Mouse (Mus musculus): Measurements from ENCODE around the gene Tram2. TPM values are rescaled to one million over a fixed set of nuclear protein-coding genes. Genes with fewer than 3 reads are reported as not detected.

Tram2 gene
- polyA plus RNA-seq, 1 experiment from 2014 or later = 14.4 TPM

GRCm38 (mm10) chr1:20984582-20984981 lies 94.4 kb downstream of the Tram2 start:
- Histone ChIP-seq H3K4me3 (ENCODE audit: low read depth, low read length) (no peak overlapping the region), H3K4me1 (ENCODE audit: control insufficient read depth, insufficient read depth, low read length) (no peaks in the 10 kb centered on the region)
- 79% methylated on average over 4 of the region's 4 CpGs for WGBS

GRCm38 (mm10) chr1:20984103-20984502 lies 94.9 kb downstream of the Tram2 start:
- Histone ChIP-seq H3K4me3 (ENCODE audit: low read depth, low read length) (no peak overlapping the region), H3K27me3 (replicated peaks; ENCODE audit: control insufficient read depth, insufficient read depth, low read length) (no peaks in the 10 kb centered on the region), H3K9me3 (ENCODE audit: control insufficient read depth, low read length) (no peaks in the 10 kb centered on the region), H3K36me3 (ENCODE audit: control insufficient read depth, insufficient read depth, low read length) (no peaks in the 10 kb centered on the region), H3K4me2 (ENCODE audit: low read depth, low read length) (no peak overlapping the region), H3K9ac (ENCODE audit: low read depth, low read length) (no peak overlapping the region), H3K4me1 (ENCODE audit: control insufficient read depth, insufficient read depth, low read length) (no peaks in the 10 kb centered on the region), H3K27ac (replicated peaks; ENCODE audit: low read depth, low read length) (no peak overlapping the region)
- DNase-seq (ENCODE audit: low spot score) (no peak), ATAC-seq (ENCODE audit: low read depth) (no peak)
- WGBS = 71% methylated on average over 2 of the region's 2 CpGs

More at GRCm38 (mm10) chr1:20984582-20984981, 94.4 kb downstream of the Tram2 start:
- H3K9ac ChIP-seq (ENCODE audit: low read depth, low read length) = no peak overlapping the region
- DNase-seq (ENCODE audit: low spot score) = no peak
- no peaks in the 10 kb centered on the region for H3K9me3 ChIP-seq (ENCODE audit: control insufficient read depth, low read length)
- H3K36me3 ChIP-seq (ENCODE audit: control insufficient read depth, insufficient read depth, low read length) = no peaks in the 10 kb centered on the region
- H3K27ac ChIP-seq (replicated peaks; ENCODE audit: low read depth, low read length) = no peak overlapping the region
- H3K4me2 ChIP-seq (ENCODE audit: low read depth, low read length) = no peak overlapping the region
- H3K27me3 ChIP-seq (replicated peaks; ENCODE audit: control insufficient read depth, insufficient read depth, low read length) = no peaks in the 10 kb centered on the region
- ATAC-seq (ENCODE audit: low read depth) = no peak

GRCm38 (mm10) chr1:20981764-20982163 lies 97.3 kb downstream of the Tram2 start:
- no peaks in the 10 kb centered on the region for H3K36me3 ChIP-seq (ENCODE audit: control insufficient read depth, insufficient read depth, low read length)
- no peaks in the 10 kb centered on the region for H3K27me3 ChIP-seq (replicated peaks; ENCODE audit: control insufficient read depth, insufficient read depth, low read length)
- H3K4me1 ChIP-seq (ENCODE audit: control insufficient read depth, insufficient read depth, low read length) = no peaks in the 10 kb centered on the region
- H3K4me2 ChIP-seq (ENCODE audit: low read depth, low read length) = no peak overlapping the region
- H3K4me3 ChIP-seq (ENCODE audit: low read depth, low read length) = no peak overlapping the region
- H3K9ac ChIP-seq (ENCODE audit: low read depth, low read length) = no peak overlapping the region
- no peak for DNase-seq (ENCODE audit: low spot score)
- H3K9me3 ChIP-seq (ENCODE audit: control insufficient read depth, low read length) = no peaks in the 10 kb centered on the region
- no peak overlapping the region for H3K27ac ChIP-seq (replicated peaks; ENCODE audit: low read depth, low read length)
- 90% methylated on average over 6 of the region's 6 CpGs for WGBS
- no peak for ATAC-seq (ENCODE audit: low read depth)

GRCm38 (mm10) chr1:20980553-20980952 lies 98.5 kb downstream of the Tram2 start:
- no peak overlapping the region for H3K4me2 ChIP-seq (ENCODE audit: low read depth, low read length)
- DNase-seq (ENCODE audit: low spot score) (no peak), ATAC-seq (ENCODE audit: low read depth) (no peak)
- H3K27ac ChIP-seq (replicated peaks; ENCODE audit: low read depth, low read length) = no peak overlapping the region
- H3K9ac ChIP-seq (ENCODE audit: low read depth, low read length) = no peak overlapping the region
- no peaks in the 10 kb centered on the region for H3K9me3 ChIP-seq (ENCODE audit: control insufficient read depth, low read length)
- H3K4me3 ChIP-seq (ENCODE audit: low read depth, low read length) = no peak overlapping the region
- H3K4me1 ChIP-seq (ENCODE audit: control insufficient read depth, insufficient read depth, low read length) = no peaks in the 10 kb centered on the region
- H3K27me3 ChIP-seq (replicated peaks; ENCODE audit: control insufficient read depth, insufficient read depth, low read length) = no peaks in the 10 kb centered on the region
- H3K36me3 ChIP-seq (ENCODE audit: control insufficient read depth, insufficient read depth, low read length) = no peaks in the 10 kb centered on the region
- WGBS = 52% methylated on average over 1 of the region's 1 CpGs

GRCm38 (mm10) chr1:20974341-20975135 lies 104.5 kb downstream of the Tram2 start:
- ATAC-seq (ENCODE audit: low read depth) (no peak), DNase-seq (ENCODE audit: low spot score) (no peak)
- Histone ChIP-seq H3K4me1 (ENCODE audit: control insufficient read depth, insufficient read depth, low read length) (no peaks in the 10 kb centered on the region), H3K4me3 (ENCODE audit: low read depth, low read length) (no peak overlapping the region), H3K27ac (replicated peaks; ENCODE audit: low read depth, low read length) (no peak overlapping the region), H3K9me3 (ENCODE audit: control insufficient read depth, low read length) (no peaks in the 10 kb centered on the region), H3K36me3 (ENCODE audit: control insufficient read depth, insufficient read depth, low read length) (no peaks in the 10 kb centered on the region), H3K4me2 (ENCODE audit: low read depth, low read length) (no peak overlapping the region), H3K9ac (ENCODE audit: low read depth, low read length) (no peak overlapping the region), H3K27me3 (replicated peaks; ENCODE audit: control insufficient read depth, insufficient read depth, low read length) (no peaks in the 10 kb centered on the region)
- 70% methylated on average over 9 of the region's 9 CpGs for WGBS

GRCm38 (mm10) chr1:20973389-20973788 lies 105.6 kb downstream of the Tram2 start:
- DNase-seq (ENCODE audit: low spot score) (no peak), ATAC-seq (ENCODE audit: low read depth) (no peak)
- Histone ChIP-seq H3K9me3 (ENCODE audit: control insufficient read depth, low read length) (no peaks in the 10 kb centered on the region), H3K9ac (ENCODE audit: low read depth, low read length) (no peak overlapping the region), H3K4me1 (ENCODE audit: control insufficient read depth, insufficient read depth, low read length) (no peaks in the 10 kb centered on the region), H3K27ac (replicated peaks; ENCODE audit: low read depth, low read length) (no peak overlapping the region), H3K4me3 (ENCODE audit: low read depth, low read length) (no peak overlapping the region), H3K27me3 (replicated peaks; ENCODE audit: control insufficient read depth, insufficient read depth, low read length) (no peaks in the 10 kb centered on the region), H3K36me3 (ENCODE audit: control insufficient read depth, insufficient read depth, low read length) (no peaks in the 10 kb centered on the region), H3K4me2 (ENCODE audit: low read depth, low read length) (no peak overlapping the region)
- WGBS = 90% methylated on average over 6 of the region's 6 CpGs

- no peak for DNase-seq (ENCODE audit: low spot score)
- no peak overlapping the region for H3K4me2 ChIP-seq (ENCODE audit: low read depth, low read length)
- H3K27ac ChIP-seq (replicated peaks; ENCODE audit: low read depth, low read length) = no peak overlapping the region
- no peaks in the 10 kb centered on the region for H3K9me3 ChIP-seq (ENCODE audit: control insufficient read depth, low read length)
- no peak overlapping the region for H3K9ac ChIP-seq (ENCODE audit: low read depth, low read length)
- WGBS = 80% methylated on average over 2 of the region's 2 CpGs
- no peaks in the 10 kb centered on the region for H3K27me3 ChIP-seq (replicated peaks; ENCODE audit: control insufficient read depth, insufficient read depth, low read length)
- ATAC-seq (ENCODE audit: low read depth) = no peak
- no peak overlapping the region for H3K4me3 ChIP-seq (ENCODE audit: low read depth, low read length)
- no peaks in the 10 kb centered on the region for H3K36me3 ChIP-seq (ENCODE audit: control insufficient read depth, insufficient read depth, low read length)
- no peaks in the 10 kb centered on the region for H3K4me1 ChIP-seq (ENCODE audit: control insufficient read depth, insufficient read depth, low read length)
Observed at GRCm38 (mm10) chr1:20969642-20970041, 109.4 kb downstream of the Tram2 start.

- Histone ChIP-seq H3K27ac (replicated peaks; ENCODE audit: low read depth, low read length) (no peak overlapping the region), H3K36me3 (ENCODE audit: control insufficient read depth, insufficient read depth, low read length) (no peaks in the 10 kb centered on the region), H3K9me3 (ENCODE audit: control insufficient read depth, low read length) (no peaks in the 10 kb centered on the region), H3K4me2 (ENCODE audit: low read depth, low read length) (no peak overlapping the region), H3K4me1 (ENCODE audit: control insufficient read depth, insufficient read depth, low read length) (no peaks in the 10 kb centered on the region), H3K27me3 (replicated peaks; ENCODE audit: control insufficient read depth, insufficient read depth, low read length) (no peaks in the 10 kb centered on the region), H3K4me3 (ENCODE audit: low read depth, low read length) (no peak overlapping the region), H3K9ac (ENCODE audit: low read depth, low read length) (no peak overlapping the region)
- 73% methylated on average over 3 of the region's 3 CpGs for WGBS
- no peak for DNase-seq (ENCODE audit: low spot score)
- no peak for ATAC-seq (ENCODE audit: low read depth)
Observed at GRCm38 (mm10) chr1:20954876-20955275, 124.2 kb downstream of the Tram2 start.

GRCm38 (mm10) chr1:20951799-20952198 lies 127.2 kb downstream of the Tram2 start:
- no peak; the same call in 1 of the 2 replicates for ATAC-seq (ENCODE audit: low read depth)
- Histone ChIP-seq H3K9me3 (ENCODE audit: control insufficient read depth, low read length) (no peaks in the 10 kb centered on the region), H3K27ac (replicated peaks; ENCODE audit: low read depth, low read length) (peak overlapping the region; percentile 71), H3K4me2 (ENCODE audit: low read depth, low read length) (peak overlapping the region; percentile 70), H3K36me3 (ENCODE audit: control insufficient read depth, insufficient read depth, low read length) (no peaks in the 10 kb centered on the region), H3K9ac (ENCODE audit: low read depth, low read length) (peak overlapping the region; percentile 66), H3K27me3 (replicated peaks; ENCODE audit: control insufficient read depth, insufficient read depth, low read length) (no peaks in the 10 kb centered on the region), H3K4me1 (ENCODE audit: control insufficient read depth, insufficient read depth, low read length) (no peaks in the 10 kb centered on the region), H3K4me3 (ENCODE audit: low read depth, low read length) (peak overlapping the region; percentile 55)
- no peak for DNase-seq (ENCODE audit: low spot score)
- 2% methylated on average over 15 of the region's 16 CpGs for WGBS

Data from embryonic facial prominence, embryonic 14.5 days (tissue).